Mouse (Mus musculus): ENCODE measurements around the gene Folh1.
"Not testable (repeated sequence)": the region's sequence is repeated elsewhere in the genome, so short reads cannot be mapped to it uniquely, and the experiment has no call there.

Folh1 gene

GRCm38 (mm10) chr7:86775617-86776325 is at the start of gene Folh1:
Gene Folh1 (minus strand): TSS chr7:86775943.
- DNase-seq (ENCODE audit: low spot score in 2 of 2): no peak

DNA sequence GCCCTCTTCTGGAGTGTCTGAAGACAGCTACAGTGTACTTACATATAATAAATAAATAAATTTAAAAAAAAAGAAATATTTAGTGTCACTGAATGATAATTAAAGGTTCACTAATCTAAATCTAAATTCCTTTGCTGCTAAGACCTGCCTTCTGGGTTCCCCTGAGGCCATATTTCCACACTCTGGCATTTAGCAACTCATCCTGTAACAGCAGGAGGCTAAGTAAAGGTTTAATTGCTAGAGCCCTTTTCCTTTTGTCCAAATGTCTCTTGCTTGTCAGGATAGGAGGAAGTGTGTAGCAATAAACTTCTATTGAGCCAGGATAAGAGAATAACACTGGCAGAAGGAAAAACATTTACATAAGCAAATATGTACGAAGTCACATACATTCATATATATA is 40.7 kb upstream of the Folh1 start:
- DNase-seq (ENCODE audit: low spot score in 2 of 2): no peak

DNA sequence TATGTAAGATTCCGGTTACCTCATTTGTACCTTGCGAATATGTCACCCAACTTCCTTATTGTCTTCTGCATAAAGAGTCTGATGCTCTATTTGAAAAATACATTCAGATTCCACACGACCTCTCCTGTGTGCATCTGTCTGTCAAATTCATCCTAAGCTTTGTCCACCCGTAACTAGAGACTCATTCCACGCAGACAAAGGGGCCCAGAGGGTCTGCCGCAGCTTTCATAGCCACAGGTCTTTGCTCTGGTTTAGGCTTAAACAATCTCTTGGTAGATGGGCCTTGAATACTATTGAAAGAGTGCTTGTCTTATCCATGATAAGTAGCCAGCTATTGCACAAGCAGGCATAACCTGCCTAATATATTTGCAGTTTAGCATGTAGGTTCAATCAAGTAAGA is 40.0 kb upstream of the Folh1 start:
- not testable (repeated sequence) for DNase-seq (ENCODE audit: low spot score in 2 of 2)

DNA sequence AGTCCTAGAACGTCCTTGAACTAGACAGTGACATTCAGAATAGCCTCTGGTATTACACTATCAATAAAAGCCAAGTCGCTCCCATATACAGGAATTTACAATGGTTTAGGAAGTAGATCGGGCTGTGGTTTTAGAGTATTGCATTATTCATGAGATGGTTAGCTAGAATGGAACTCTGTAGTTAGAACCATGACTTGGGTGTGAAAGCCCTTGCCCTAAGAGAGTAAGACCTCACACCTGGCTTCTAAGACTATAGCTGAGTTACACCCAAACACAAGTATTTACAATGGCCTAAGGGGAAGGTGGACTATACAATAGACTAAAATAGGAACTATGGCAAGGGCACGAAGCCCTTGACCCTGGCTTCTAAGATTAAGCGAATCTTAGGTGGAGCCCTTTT is 39.5 kb upstream of the Folh1 start:
- DNase-seq (ENCODE audit: low spot score in 2 of 2): not testable (repeated sequence)

DNA sequence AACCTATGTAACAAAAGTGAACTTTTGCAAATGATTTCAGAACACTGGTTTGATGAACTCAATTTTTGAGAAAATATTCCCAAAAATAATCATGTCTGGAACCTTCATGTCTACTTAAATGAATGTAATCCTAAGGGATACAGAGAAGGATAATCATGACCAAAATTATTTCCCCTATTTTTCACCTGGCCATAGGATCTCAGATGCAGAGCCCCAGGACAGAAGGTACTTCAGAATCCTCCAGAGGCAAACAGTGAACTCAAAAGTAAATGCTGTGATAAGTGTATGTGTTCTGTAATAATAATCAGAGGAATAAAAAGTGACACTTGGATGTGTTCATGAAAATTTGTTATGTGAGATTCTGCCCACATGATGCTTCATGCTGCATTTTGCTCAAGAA is 19.0 kb upstream of the Folh1 start, which contains the start of gene Vmn2r77:
TSS of gene Vmn2r77 (plus strand) at position 301 of the 400 bp plus-strand sequence.
- no peak for DNase-seq (ENCODE audit: low spot score in 2 of 2)

GRCm38 (mm10) chr7:86771621-86772020 is 4.1 kb downstream of the Folh1 start:
- DNase-seq (ENCODE audit: low spot score in 2 of 2): no peak

DNA sequence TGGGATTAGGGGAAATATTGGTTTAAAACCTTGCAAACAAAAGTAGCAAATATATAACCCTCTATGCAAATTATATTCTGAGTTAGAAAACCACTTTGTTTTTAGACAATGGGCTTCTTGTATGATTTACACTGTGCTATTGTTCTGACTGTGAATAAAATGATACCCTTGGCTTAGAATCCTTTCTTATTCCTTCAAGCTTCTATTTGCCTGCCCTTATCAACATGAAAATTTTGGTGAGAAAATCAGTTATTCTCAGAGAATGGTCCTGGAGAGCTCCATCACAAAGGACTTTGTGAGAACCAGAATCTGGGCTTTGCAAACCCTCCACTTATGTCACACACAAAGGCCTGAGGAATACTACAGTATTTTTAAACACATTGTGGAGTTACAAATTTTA is 11.1 kb downstream of the Folh1 start:
- no peak for DNase-seq (ENCODE audit: low spot score in 2 of 2)

GRCm38 (mm10) chr7:86760751-86761150 is 15.0 kb downstream of the Folh1 start:
- no peak for DNase-seq (ENCODE audit: low spot score in 2 of 2)

GRCm38 (mm10) chr7:86725013-86725412 is 50.7 kb downstream of the Folh1 start:
- no peak for DNase-seq (ENCODE audit: low spot score in 2 of 2)

- no peak for DNase-seq (ENCODE audit: low spot score in 2 of 2)
Measured at GRCm38 (mm10) chr7:86688030-86688429, 87.7 kb downstream of the Folh1 start, which contains the start of gene Olfr292. Gene Olfr292 (plus strand): TSS chr7:86688330.

All from spleen, postnatal 14 days (tissue).